Mouse (Mus musculus) liver, postnatal 0 days (tissue): ENCODE data around the gene Hspb8.

Source experiments
- CTCF ChIP-seq: sonication (generic); IDR thresholded peaks from 2 replicates; pipeline ENCODE4 v1.5.1; 2016; ENCODE audit warnings: antibody characterized with exemption, low read depth
- EP300 ChIP-seq: IDR thresholded peaks from 2 replicates; pipeline ENCODE4 v1.6.1; 2016; ENCODE audit warnings: antibody characterized with exemption, low read depth, mild to moderate bottlenecking

DNA sequence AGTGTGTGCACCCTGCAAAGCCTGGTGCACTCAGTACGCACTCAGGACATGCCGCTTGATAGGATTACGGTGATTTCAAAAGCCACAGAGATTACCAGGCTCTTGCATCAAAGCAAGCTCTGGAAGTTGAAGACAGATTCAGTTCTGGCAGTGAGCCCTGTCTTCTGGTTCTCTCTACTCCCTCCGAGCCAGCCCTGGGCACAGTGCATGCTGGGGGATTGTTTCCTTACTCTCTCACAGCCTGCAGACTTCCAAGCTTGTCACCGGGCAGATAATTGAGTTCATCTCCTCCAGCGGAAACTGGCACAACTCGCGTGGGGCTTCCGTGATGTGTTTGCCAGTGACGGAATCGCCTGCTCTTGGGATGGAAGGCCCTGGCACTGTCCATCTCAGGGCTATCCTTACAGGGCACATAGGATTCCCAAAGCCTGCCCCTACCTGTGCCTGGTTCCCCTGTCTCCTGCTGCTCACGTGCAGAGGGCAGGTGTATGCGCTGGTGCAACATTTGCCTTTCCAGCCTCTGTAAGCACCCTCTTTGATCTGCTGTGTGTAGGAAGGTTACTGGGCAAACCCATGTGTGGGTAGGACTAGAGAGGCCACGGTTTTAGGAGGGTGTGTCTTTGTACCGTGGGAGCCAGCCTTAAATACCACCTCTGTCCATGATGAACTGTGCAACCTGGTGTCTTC is 32.7 kb downstream of the Hspb8 start:
- TF ChIP-seq CTCF (no peak), EP300 (no peak)
